Mouse (Mus musculus) thymus, postnatal 36 days (tissue): ENCODE data around the gene Fstl4.

ENCODE experiments used
- DNase-seq, 2 experiments: peaks; one replicate each; pipeline ENCODE4 v3.0.0; 2022; ENCODE audit warnings: mixed read lengths in 2 of 2

The Fstl4 gene

DNA sequence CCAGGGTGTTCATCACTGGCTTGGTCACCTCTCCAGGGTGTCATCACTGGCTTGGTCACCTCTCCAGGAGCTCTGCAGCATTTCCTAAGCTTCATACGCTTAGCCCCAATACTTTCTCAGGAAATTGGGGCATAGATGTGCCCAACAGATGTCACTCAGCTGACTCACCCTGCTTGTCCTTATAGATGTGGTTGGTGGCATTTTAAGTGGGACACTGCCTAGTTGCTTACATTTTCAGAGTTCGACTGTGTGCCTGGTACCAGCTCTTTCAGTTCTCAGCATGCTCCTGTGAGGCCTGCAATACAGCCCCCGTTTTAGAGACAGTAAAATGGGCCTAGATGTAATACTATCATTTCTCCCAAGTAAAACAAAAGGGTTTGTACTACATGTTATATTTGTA is 8.6 kb downstream of the Fstl4 start:
- no peak for DNase-seq

DNA sequence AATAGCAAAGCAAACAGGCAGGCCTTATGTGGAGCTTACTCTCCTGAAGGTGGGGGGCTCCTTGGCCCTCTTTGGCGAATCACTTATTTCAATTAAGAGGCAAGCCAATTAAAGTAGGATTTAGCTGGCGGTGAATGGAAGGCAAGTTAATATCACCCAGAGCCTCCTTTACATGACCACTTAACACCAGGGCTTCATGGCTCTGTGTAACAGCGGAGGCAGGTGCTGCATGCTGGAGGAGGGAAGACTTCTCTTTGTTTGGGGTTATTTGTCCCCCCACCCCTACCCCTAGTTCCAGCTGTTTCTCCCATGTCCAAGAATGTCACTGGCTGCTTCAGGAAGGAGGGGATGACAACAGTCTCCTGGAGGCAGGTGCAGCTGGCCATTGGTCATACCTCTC is 10.9 kb downstream of the Fstl4 start:
- DNase-seq = no peak

DNA sequence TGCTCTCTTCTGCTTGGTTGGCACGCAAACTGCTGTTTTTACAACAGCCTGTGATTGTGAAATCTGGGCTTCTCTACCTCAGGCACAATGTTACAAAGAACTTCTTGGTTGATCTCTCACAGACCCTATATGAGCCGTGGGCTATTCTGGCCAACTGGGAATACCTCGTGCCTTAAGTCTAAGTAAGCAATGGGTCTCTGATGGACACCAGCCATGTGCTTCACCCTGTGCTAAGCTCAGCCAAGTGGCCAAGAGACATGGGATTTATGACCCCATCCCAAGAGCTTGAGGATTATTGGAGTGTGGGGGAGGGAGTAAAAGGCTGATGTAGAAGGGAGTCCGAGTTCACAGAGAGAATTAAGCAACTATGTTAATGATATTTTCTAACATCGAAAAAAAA is 18.0 kb downstream of the Fstl4 start:
- DNase-seq = no peak

DNA sequence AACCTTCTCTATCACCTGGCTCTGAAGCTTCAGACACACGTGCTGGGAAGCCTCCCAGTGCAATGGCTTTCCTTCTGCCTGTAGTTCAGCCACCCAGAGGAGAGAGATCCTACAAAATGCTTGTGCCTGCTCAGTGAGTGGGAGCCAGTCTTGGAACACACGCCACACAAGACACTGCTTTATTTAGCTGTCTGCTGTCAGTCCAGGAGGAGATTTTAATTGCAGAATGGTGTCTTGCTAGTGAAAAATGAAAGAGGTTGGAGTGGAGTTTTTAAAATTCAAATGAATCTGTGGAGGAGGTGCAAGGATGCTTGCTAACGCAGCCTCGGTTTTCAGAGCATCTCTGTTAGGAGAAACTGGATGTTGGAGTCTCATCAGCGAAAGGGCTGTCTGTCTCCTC is 29.9 kb downstream of the Fstl4 start:
- no peak for DNase-seq

DNA sequence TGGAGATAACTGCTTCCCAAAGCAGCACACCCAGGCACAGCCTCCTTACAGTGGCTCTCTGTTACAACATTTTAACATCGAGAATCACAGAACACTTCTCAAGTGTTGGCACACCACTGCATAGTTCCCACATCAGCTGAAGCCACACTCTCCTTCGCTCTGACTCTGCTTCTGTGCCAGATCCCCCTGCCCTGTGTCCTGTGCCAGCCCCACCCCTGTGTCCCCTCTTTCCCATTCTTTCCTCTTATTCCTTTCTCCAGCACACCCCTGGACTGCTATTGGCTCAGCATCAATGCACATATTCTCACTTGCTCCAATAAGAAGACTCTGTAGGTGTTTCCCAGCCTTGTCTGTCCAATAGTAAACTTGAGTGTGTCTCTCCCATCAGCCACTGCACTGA is 45.1 kb downstream of the Fstl4 start:
- no peak for DNase-seq

DNA sequence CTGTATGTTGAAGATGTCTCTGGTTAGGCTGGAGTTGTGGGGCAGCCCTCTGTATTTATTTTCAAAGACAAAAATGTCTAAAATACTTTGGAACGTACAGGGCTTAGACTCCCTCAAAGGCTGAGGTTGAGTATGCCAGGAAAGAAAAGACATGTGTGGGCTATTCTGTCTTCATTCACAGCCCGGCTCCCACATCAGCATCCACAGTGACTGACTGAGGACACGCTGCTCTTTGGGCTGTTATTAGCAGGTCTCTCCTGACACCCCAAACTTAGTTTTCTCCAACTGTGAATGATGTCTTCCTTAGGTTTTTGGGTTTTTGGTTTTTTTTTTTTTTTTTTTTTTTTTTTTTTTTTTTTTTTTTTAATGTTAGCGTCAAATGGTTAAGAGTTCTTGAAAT is 51.6 kb downstream of the Fstl4 start:
- no peak for DNase-seq

DNA sequence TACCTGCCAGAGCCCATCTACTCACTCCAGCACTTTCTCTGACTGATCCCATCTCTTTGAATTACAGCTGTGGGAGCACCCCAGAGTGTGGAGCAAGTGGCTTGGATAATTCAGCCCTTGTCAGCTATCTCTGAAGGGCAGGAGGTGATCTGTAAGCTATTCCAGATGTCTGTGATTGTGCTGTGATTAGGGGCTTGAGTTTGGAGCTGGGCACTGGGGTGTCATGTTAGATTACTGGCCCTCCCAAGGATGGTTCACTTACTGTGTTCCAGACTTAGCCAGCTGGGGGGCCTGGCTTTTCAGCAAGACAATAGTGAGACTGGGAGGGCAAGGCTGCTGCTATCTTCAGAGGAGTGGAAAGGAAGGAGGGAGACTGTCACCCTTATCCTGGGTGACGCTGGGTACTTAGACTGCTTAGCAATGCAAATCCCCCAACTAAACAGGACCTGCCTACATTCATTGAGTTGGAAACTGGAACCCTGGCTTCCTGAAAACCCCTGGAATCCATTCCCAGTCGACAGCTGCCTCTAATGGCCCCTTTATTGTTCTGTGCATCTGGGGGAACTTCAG is 56.0 kb downstream of the Fstl4 start:
- no peak for DNase-seq

DNA sequence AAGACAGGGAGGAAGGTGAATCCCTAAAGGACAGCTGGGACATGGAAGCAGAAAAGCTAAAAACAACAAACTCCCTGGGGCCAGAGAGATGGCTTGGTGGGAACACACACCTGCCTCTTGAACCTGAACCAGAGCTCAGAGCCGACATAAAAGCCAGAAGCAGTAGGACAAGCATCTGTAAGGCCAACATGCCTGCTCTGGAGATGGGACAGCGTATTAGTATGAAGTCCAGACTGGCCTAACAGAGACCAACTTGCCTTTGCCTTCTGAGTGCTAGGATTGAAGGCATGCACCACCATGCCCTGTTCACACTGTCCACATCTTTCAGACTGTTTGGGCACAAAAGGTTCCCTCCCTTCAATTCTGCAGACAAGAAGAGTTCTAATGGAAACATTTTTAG is 62.2 kb downstream of the Fstl4 start:
- DNase-seq = no peak

DNA sequence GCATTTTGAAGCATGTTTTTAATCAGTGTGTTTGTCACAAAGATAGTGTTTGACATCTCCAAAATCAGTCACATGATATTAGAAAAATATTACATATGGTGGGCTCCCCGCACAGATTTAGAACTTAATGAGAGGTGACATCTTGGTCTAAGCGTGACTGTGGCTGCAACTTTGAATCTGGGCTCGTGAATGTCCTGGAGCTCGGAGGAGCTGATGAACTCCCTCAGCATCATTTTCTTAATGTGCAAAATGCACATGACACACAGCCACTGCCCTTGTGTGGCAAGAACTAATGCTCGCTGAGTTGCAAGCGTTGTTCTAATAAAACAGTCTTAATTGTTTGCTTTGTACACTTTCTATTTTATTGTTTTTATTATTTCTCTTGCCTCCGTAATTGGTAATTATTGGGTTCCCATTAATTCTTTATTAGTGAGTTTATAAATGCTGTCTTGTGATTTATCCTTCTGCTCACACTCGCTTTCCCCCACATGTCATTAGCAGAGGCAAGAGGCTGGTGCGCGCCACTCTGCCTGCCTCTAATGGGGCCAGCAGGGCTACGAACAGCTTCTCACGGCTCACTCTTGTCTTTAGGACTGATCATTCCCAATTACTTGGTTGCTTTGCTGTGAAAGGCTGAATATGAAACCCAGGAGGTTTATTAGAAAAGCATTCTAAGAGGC is 67.3 kb downstream of the Fstl4 start:
- no peak for DNase-seq

DNA sequence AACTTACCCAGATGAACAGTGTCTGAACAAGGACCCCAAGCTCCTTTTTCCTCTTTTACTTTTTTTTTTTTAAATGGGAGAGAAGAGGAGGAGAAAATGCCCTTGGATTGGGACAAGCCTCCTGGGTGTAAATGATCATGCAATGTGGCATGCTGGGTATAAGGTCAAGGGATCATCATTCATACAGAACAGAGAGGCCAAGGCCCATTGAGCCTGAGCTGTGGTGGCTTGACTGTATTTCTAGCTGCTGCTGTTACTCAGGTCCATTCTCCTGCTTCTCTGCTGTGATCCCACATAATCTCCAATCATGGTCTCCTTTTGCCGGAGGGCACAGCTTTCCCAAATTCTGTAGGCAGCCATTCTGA is 67.9 kb downstream of the Fstl4 start:
- no peak for DNase-seq

DNA sequence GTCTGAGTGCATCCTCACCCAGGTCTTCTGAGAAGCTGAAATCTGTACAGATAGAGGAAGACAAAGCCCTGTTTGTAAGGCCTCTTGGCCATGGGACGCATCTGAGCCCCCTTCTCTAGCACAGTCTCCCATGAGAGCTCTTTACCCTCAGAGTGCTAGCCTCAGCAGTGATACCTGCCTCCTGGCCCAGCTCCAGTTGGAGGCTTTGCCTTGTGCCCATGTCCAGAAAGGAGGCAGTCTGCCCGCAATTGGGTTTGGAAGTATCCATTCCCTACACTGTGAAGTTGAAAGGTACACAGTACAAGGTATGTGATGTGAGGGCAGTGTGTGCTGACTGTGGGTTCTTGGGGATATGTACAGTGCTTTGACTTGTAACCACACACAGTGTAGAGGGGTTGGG is 84.3 kb downstream of the Fstl4 start:
- no peak for DNase-seq

DNA sequence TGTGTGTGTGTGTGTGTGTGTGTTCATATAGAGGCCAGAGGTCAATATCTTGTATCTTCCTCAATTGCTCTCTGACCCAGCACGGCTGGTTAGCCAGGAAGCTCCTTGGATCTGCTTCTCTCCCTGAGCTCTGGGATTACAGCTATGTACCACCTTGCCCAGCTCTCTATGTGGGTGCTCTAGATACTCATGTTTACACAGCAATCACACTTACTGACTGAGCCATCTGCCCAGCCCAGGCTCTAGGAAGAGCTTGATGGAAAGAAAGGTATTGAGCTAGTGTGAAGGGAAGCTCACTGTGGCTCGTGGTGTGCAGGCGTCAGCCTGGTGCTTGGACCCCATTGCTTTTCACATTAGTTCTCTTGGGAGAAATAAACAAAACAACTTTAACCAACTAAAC is 85.6 kb downstream of the Fstl4 start:
- no peak for DNase-seq

DNA sequence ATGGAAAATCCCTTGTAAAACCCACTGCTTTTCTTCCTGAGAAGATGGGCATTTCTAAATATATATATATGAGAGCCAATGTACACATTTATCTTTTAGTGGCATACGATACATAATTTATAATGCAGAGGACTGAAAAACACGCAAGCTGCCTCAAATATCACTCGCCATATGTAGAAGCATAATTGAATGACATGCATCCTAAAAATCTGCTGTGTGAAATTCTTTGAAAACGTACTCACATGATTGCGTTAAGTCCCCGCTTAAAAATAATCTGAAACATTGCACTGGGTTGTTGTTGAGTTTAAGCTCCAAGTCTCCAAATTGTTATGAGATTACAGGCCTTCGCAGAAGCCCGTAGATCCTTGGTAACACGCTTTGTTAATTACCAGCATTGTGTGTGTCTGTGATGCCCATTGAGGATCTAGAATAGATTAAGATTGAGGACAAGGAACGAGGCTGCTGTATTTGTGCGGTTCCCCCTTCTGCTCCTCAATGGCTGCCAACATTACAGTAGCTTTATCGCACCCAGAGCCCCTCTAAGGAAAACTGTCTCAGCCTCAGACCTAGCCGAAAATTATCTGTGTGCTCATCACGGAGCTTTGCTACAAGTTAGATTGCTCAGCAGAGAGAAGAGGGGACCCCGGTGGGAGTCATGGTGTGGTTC is 108.5 kb downstream of the Fstl4 start:
- no peak for DNase-seq

DNA sequence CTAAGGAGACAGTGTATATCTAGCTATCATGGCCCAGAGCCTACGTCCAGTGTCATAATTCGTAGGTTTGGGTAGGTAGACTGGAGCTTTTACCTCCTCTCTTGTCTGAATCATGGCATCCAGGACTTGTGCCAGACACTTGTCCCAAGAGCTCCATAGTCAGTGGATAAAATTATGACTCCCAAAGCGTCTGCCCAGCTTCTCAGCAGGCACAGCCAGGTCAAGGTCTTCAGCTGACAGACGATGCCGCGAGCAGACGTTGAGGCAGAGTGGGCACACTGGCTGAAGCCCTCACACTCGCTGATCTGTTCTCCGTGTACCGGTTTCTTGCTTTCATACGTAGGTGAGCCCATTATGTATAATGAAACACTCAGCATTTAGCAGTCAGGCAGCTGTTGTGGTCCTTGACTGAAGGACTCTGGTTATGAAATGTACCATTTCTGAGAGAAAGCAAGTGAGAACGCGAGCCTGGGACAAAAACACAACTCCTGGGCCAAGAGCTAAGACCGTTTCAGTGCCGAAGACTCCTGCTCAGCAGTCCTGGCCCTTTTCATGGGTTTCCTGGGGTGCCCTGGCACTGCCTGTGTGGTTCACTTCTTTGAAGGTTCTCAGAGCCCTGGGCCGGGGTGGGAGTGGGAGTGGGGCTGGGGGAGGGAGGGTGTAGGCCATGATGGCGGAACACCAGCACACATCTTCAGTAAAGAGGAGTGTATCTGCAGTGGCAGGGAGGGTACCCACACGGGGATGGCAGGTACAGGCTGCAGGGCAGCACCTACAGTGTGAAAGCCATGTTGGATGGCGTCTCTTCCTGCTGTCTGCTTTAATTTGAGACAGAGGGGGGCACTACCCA is 111.7 kb downstream of the Fstl4 start:
- no peak for DNase-seq

DNA sequence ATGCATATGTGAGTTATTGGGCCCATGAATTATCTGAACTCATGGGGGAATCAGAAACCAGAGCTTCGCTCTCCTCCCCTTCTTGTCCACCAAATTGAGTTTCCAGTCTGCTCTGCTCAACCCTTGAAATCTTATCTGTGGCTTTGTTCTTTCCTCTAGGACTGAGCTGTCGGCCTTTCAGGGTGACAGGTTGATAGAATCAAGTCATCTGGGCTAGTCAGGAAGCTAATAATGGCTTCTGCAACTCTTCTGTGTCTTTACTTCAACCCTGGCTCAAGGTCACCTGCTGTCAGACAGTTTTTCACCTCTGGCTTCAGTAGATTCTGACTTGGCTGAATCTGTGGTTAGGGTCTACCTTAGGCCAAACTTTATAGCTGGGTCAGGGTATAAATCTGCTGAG is 113.2 kb downstream of the Fstl4 start:
- no peak for DNase-seq

DNA sequence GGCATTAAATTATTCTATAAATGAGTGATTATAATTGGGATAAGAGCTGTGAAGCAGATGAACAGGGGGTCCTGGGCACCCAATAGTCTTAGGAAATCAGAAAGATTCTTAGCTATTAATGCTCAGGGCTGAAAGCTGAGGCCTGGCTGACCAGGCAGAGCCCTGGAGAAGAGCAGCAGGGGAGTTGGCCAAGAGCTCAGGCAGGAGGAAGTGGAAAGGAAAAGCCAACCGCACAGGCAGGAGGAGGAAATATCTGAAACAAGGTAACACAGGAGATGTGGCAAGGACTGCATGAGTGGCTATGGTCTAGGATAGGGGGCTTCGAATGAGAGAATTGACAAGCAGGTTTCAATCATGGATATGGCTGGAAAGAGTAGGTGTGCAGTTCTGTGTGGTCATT is 115.5 kb downstream of the Fstl4 start:
- DNase-seq = no peak

DNA sequence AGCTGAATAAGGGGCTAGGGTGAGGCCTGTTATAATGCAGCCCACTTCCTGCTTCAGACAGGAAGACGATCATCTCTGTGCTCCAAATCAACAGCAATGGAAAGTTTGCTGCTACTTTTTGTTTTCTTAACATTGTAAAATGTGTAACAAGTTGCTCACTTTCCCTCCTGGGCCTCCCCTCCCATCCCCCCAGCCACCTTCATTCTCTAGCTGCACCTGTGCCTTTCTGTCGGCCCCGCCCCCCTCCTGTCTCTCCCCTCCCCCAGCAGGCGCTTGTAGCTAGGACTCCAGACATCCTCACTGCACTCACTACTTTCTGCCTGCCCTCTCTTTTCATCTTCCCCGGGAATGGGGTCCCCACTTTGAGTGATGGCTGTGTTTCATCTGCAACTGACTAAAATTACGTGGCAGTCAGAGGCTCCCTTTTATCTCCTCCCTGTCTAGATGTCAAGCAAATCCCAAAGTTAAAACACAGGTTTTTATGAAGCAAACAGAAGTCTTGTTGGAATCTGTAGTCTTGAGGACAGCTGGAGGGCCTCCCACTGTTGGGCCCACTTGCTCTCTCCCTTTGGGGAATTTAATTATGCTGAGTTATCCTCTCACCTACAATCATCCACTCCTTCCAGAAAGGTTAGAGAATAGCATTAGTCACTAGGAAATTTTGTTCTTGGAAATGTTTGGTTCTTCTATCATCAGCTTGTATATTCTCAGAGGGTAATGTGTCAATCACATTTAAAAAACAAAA is 122.3 kb downstream of the Fstl4 start:
- peak; percentile 58 to 71 for DNase-seq

DNA sequence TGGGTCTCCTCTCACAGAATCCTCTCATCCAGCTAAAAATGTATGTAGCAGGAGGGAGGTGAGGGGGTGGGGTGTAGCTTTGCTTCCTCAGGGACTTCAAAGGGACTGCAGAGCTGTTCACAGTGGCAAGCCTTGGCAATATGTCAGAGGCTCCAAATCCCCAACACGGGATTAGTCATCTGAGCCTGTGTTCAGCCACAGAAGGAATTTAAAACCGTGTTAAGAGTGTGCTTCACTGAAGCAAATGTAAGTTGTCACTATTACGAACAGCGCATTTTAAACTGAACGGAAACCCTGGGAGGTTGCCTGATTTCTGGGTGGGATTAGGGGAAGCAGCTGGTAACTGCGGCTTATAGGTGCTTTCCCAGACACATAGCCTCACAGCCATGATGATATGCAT is 123.7 kb downstream of the Fstl4 start:
- no peak for DNase-seq

DNA sequence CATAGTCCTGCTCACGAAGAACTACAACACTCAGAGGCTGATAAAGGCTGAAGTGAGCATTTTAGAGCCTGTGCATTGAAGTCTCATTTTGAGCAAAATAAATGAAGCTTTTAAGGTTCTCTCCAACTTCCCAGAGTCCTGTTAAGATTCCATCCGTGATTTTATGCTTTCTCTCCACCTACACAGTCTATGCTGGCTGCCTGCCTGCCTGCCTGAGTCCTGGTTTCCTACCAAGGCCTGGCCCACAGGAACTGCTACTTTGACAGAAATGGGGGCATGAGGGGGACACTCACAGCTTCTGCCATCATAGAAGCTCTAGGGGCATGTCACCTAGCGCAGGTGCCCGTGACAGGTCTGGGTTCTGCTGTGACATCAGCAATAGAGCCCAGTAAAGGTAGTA is 125.1 kb downstream of the Fstl4 start:
- DNase-seq = no peak

DNA sequence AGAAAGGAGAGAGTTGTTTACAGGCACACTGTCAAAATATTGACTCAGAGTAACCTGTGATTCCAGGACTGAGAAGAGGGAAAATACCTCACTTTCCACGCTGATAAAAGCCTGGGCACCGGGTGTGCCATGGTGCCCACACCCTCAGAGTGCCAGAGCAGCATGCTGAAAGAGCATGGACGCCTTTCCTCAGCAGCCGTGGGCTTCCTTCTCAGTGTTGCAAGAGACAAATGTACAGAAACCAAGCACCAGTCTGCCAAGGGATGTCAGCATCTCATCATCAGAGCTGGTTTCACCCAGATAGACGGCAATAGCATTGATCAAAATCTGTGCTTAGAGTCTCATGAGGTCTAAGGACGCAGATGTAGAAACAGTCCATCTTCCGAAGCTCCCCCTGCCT is 125.7 kb downstream of the Fstl4 start:
- DNase-seq = no peak

DNA sequence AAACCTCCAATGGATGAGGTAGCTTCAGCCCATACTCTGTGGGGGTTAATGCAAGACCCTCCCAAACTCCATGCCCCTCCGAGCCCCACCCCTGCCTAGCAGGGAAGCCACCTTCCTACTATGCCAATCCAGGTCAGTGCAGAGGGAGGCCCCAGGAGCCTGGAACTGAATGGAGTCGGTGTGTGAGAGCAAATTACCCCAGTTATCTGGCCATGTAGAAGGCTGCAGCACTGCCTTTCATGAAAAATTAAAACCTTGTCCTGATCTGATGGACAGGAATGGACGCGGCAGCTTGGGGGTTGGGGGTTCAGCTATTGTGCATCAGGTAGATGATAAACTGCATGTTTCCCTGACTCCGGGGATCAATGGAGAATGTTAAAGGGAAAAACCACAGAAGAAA is 139.7 kb downstream of the Fstl4 start:
- DNase-seq = no peak

DNA sequence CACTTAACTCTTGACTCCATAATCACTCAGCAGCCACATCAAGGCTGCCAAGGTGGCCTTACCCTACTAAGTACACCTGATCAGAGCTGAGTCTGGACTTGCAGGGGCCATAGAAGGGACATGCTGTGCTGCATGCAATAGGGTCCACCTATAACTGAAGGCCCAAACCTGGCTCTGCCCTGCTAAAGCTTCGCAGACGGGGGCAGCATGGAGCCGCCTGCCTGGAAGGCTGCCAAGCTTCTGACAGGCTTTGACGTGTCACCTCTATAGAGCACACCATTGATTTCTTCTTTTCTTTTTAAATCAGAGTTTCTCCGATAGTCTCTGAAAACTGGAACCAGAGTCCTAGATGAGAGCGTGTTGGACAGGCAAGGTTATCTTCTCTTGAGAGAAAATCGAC is 146.4 kb downstream of the Fstl4 start:
- no peak for DNase-seq

DNA sequence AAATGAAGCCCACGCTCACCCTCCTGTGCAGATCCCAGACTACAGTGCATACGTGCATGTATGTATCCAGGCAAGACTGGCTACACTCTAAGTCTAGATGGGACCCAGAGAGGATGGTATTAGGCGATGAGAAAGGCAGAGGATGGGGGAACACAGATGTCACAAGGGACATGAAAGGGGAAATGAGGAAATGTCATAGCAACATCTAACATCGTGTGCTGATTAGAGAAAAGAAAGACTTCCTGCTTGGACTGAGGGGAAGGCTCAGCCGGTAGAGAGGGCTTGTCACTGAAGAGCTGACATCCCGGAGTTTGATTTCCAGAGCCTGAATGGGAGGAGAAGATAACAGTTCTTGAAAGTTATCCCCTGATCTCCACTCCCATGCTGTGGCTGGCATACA is 150.0 kb downstream of the Fstl4 start:
- no peak for DNase-seq
